ENCODE assay signal across 12 mouse cellular contexts in the genomic region with DNA sequence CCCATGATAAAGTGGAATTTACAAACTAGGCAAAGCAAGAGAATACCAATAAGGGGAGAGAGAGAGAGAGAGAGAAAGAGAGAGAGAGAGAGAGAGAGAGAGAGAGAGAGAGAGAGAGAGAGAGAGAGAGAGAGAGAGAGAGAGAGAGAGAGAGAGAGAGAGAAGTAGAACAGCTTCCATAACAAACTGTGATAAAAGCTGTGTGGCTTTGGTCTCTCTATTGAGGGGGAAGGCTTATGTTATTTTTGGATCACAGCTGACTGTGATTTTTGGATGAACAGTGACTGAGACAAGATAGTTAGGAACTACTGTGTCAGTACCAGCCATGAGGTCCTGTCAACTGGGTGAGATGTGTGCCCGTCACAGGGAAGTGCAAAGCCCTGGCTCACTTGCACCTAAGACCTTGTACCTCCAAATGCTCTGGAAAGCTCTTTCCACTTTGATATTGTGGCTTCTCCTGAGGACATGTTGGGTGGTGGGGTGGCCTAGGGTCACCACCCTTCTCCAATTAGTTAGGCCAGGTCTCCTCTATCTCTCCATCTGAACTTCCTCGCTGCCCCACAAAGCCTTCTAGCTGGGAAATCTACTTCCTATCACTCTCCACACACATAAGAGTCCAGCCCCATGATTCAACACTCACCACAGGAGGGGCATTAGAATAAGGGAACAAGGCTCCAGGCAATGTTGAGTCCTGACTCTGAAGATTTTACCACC.
DNase-seq lines count a peak whose midpoint lies in the region; ATAC-seq and TF ChIP-seq lines count a peak whose summit lies in the region.
"Had no signal": no experiment of that assay in that cellular context is flagged by ENCODE, and none has a peak within 500 bp of the region (broad histone marks: within the 10 kb centered on the region; RNA-seq: fewer than 3 reads in every experiment).

No protein-coding gene starts in this region.

- 63% methylated on average over 2 of the region's 2 CpGs for WGBS in heart, embryonic 11.5 days (ENCODE audit: insufficient replicate concordance)
- WGBS in lung, postnatal 0 days: 75% methylated on average over 2 of the region's 2 CpGs
- WGBS in liver, embryonic 14.5 days (ENCODE audit: insufficient replicate concordance): 25% methylated on average over 2 of the region's 2 CpGs

- ATAC-seq in heart, embryonic 11.5 days (replicated peaks; ENCODE audit: insufficient number of reproducible peaks, low FRiP score, low TSS enrichment): no peak
- no peak for ATAC-seq in lung, postnatal 0 days
- ATAC-seq in liver, embryonic 14.5 days (ENCODE audit: insufficient read depth): peak; percentile 42
- ATAC-seq: activated CD4-positive, CD25-positive, alpha-beta regulatory T cell, adult 4 months; forebrain, embryonic 14.5 days had no signal

- H3K27me3 ChIP-seq in heart, embryonic 11.5 days (ENCODE audit: control insufficient read depth, insufficient read depth, low read length): no peaks in the 10 kb centered on the region
- H3K27me3 ChIP-seq in lung, postnatal 0 days (replicated peaks; ENCODE audit: insufficient read depth, low read length): no peaks in the 10 kb centered on the region
- no peaks in the 10 kb centered on the region for H3K27me3 ChIP-seq in liver, embryonic 14.5 days (ENCODE audit: control insufficient read depth, insufficient read depth, low read length)

- TF ChIP-seq CTCF in lung, postnatal 0 days (IDR thresholded peaks at IDR 0.05): no peak
- TF ChIP-seq CTCF in liver, embryonic 14.5 days (IDR thresholded peaks at IDR 0.05; ENCODE audit: low read depth): no peak

- DNase-seq in heart, adult 8-10 months (ENCODE audit: low spot score): no peak
- DNase-seq in lung, postnatal 0 days (ENCODE audit: low spot score): no peak
- DNase-seq in lung, postnatal 36 days: no peak
- DNase-seq in liver, embryonic 14.5 days (ENCODE audit: low read depth in 3 of 3, low spot score in 3 of 3): no peak
- DNase-seq in urinary bladder, postnatal 4 days (ENCODE audit: low spot score in 2 of 2): no peak
- DNase-seq in cerebellum, adult 9-10 months: no peak
- DNase-seq: cerebellum, adult 8-10 months; gastrocnemius, postnatal 36 days; lung, postnatal 14 days had no signal

- peak overlapping the region; percentile 54 for H3K27ac ChIP-seq in heart, embryonic 11.5 days (ENCODE audit: low read depth, low read length)
- H3K27ac ChIP-seq in lung, postnatal 0 days (ENCODE audit: low read length): 0 out of 2 replicates have a peak overlapping the region, but pooled peaks have one; percentile 9
- H3K27ac ChIP-seq in liver, embryonic 14.5 days: peak overlapping the region; percentile 19

- no peaks in the 10 kb centered on the region for H3K9me3 ChIP-seq in heart, embryonic 11.5 days (replicated peaks; ENCODE audit: control insufficient read depth, low read length)
- H3K9me3 ChIP-seq in lung, postnatal 0 days (ENCODE audit: low read length): no peaks in the 10 kb centered on the region
- H3K9me3 ChIP-seq in liver, embryonic 14.5 days (ENCODE audit: control insufficient read depth, low read length): no peaks in the 10 kb centered on the region

- peaks cover 62% of the 10 kb centered on the region for H3K4me1 ChIP-seq in heart, embryonic 11.5 days (ENCODE audit: control insufficient read depth, insufficient read depth, low read length)
- peaks cover 23% of the 10 kb centered on the region; the same call in 1 of the 2 replicates for H3K4me1 ChIP-seq in lung, postnatal 0 days (ENCODE audit: insufficient read depth, low read depth, low read length)
- peaks cover 18 to 40% of the 10 kb centered on the region in 2 experiments for H3K4me1 ChIP-seq in liver, embryonic 14.5 days (replicated peaks; ENCODE audit: control insufficient read depth in 2 of 2, insufficient read depth in 2 of 2, low read length in 1 of 2)

- no peaks in the 10 kb centered on the region for H3K36me3 ChIP-seq in heart, embryonic 11.5 days (ENCODE audit: control insufficient read depth, insufficient read depth, low read length)
- H3K36me3 ChIP-seq in lung, postnatal 0 days (ENCODE audit: insufficient read depth, low read length): no peaks in the 10 kb centered on the region
- H3K36me3 ChIP-seq in liver, embryonic 14.5 days (replicated peaks; ENCODE audit: control insufficient read depth, insufficient read depth, low read depth): no peaks in the 10 kb centered on the region

- no peak for TF ChIP-seq EP300 in lung, postnatal 0 days (IDR thresholded peaks at IDR 0.05)
- no peak for TF ChIP-seq EP300 in liver, embryonic 14.5 days (IDR thresholded peaks at IDR 0.05; ENCODE audit: low read depth)

- H3K9ac ChIP-seq in heart, embryonic 11.5 days (ENCODE audit: low read depth, low read length): no peak overlapping the region; the same call in 1 of the 2 replicates
- no peak overlapping the region for H3K9ac ChIP-seq in lung, postnatal 0 days (replicated peaks; ENCODE audit: low read depth)
- H3K9ac ChIP-seq in liver, embryonic 14.5 days (replicated peaks): peak overlapping the region; percentile 40

- no peak overlapping the region for H3K4me3 ChIP-seq in heart, embryonic 11.5 days (ENCODE audit: low read depth, low read length)
- H3K4me3 ChIP-seq in lung, postnatal 0 days (ENCODE audit: low read depth, low read length): no peak overlapping the region
- H3K4me3 ChIP-seq in liver, embryonic 14.5 days (ENCODE audit: insufficient read depth in 1 of 2, low read depth in 2 of 2, low read length in 2 of 2): peak overlapping the region; percentile 4 to 22; a peak in 2 of 4 replicates

- H3K4me2 ChIP-seq in heart, embryonic 11.5 days: no peak overlapping the region; the same call in 1 of the 2 replicates
- no peak overlapping the region for H3K4me2 ChIP-seq in lung, postnatal 0 days (replicated peaks; ENCODE audit: low read depth, low read length)
- H3K4me2 ChIP-seq in liver, embryonic 14.5 days (ENCODE audit: low read depth): peak overlapping the region; percentile 57

Comparison
In these comparisons a context has a peak if more than half of its experiments do, and no peak if none do; other contexts are left out.
1. H3K4me3 ChIP-seq: peak in liver, embryonic 14.5 days (2 of 2); none in heart, embryonic 11.5 days (single experiment) and lung, postnatal 0 days (single experiment).
2. Peak in every context shown above with its lines, with median percentiles within 50 percentile points of each other: H3K27ac ChIP-seq.